In the genomic region with DNA sequence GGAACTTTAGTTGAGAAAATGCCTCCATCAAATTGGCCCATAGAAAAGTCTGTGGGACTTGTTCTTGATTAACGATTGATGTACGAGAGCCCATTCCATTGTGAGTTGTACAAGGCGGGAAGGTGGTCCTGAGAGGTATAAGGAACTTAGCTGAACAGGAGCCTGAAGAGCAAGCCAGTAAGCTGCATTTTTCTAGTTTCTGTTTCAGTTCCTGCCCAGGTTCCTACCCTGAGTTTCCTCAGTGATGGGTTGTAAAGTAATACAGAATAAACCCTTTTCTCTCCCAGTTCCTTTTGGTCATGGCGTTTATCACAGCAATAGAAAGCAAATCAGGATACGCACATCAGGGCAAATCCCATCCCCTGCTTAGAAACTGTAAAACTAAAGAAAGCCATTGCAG, we compare ENCODE assay signal across 25 mouse cellular contexts. TPM values are rescaled to one million over a fixed set of nuclear protein-coding genes. Genes with fewer than 3 reads are reported as not detected.
DNase-seq lines count a peak whose midpoint lies in the region; ATAC-seq lines count a peak whose summit lies in the region.
"Had no signal": no experiment of that assay in that cellular context is flagged by ENCODE, and none has a peak within 500 bp of the region (broad histone marks: within the 10 kb centered on the region; RNA-seq: fewer than 3 reads in every experiment).

No protein-coding gene starts in this region.

- H3K27me3 ChIP-seq in splenic B cell, adult 2 months (ENCODE audit: control insufficient read depth, insufficient read depth, low read length, poor library complexity, severe bottlenecking), result no peaks in the 10 kb centered on the region
- H3K27me3 ChIP-seq: forebrain, embryonic 15.5 days; hindbrain, embryonic 13.5 days; Patski had no signal

- peak; percentile 73 for DNase-seq in A20 (ENCODE audit: low read depth, low spot score)
- DNase-seq in B cell, adult 2 months, result peak; percentile 47 to 53
- peak; percentile 65 for DNase-seq in induced T-regulatory cell, adult 2 months (ENCODE audit: low read depth)
- peak; percentile 69 for DNase-seq in splenic B cell, adult 2 months (ENCODE audit: low read depth, low spot score)
- DNase-seq in layer of hippocampus, adult 18-20 months (ENCODE audit: low spot score in 2 of 2), result no peak
- DNase-seq: adrenal gland, postnatal 10 days; adrenal gland, postnatal 36 days; cerebellum, adult 18-20 months; cerebellum, adult 9-10 months; cerebellum, postnatal 14 days; gastrocnemius, postnatal 14 days; heart, adult 18-20 months; heart, postnatal 10 days; heart, postnatal 36 days had no signal

- H3K36me3 ChIP-seq in splenic B cell, adult 2 months (ENCODE audit: control insufficient read depth, insufficient read depth, low read length, poor library complexity, severe bottlenecking), result peaks cover under 1% of the 10 kb centered on the region; the same call in 1 of the 2 replicates
- H3K36me3 ChIP-seq: heart, embryonic 15.5 days had no signal

- no peak for ATAC-seq in erythroblast, adult 5-6 weeks (replicated peaks; ENCODE audit: low FRiP score, poor library complexity, severe bottlenecking)
- ATAC-seq: forebrain, embryonic 15.5 days; hindbrain, embryonic 16.5 days; inflammation-experienced regulatory T-cells, adult 6 months; intestine, embryonic 16.5 days; Patski had no signal

RNA-seq across cellular contexts. Expression of a gene that starts 1.7 kb away (rescaled TPM):
- not detected for total RNA-seq in layer of hippocampus, adult 18-20 months (2021)
- not detected in 2 replicates for total RNA-seq in erythroblast, adult 5-6 weeks (2015; ENCODE audit: low replicate concordance)
- not detected in 2 replicates for total RNA-seq in erythroblast, adult 5-6 weeks (2017; ENCODE audit: low replicate concordance)
- total RNA-seq: adrenal gland, adult 18-20 months; adrenal gland, postnatal 10 days; gastrocnemius, adult 18-20 months; gastrocnemius, postnatal 14 days; gastrocnemius, postnatal 4 days; heart, postnatal 10 days; heart, postnatal 36 days had no signal

RNA-seq across cellular contexts. Expression of a gene that starts 5.9 kb away (rescaled TPM):
- under 1 TPM; 0.22 to 0.30 TPM for total RNA-seq in layer of hippocampus, adult 18-20 months (2021)
- not detected in 2 replicates for total RNA-seq in erythroblast, adult 5-6 weeks (2015; ENCODE audit: low replicate concordance)
- 0.43 TPM in 1 of 2 replicates, not detected in the other for total RNA-seq in erythroblast, adult 5-6 weeks (2017; ENCODE audit: low replicate concordance)
- total RNA-seq: gastrocnemius, adult 18-20 months; gastrocnemius, postnatal 4 days; heart, postnatal 10 days had no signal

RNA-seq across cellular contexts. Expression of a gene that starts 10.5 kb away (rescaled TPM):
- total RNA-seq in layer of hippocampus, adult 18-20 months (2021), result 10 to 100 TPM; 77.0 to 97.3 TPM
- total RNA-seq in erythroblast, adult 5-6 weeks (2015; ENCODE audit: low replicate concordance), result 55.8 and 69.6 TPM in 2 replicates
- total RNA-seq in erythroblast, adult 5-6 weeks (2017; ENCODE audit: low replicate concordance), result 19.1 and 22.6 TPM in 2 replicates

RNA-seq across cellular contexts. Expression of a gene that starts 12.3 kb away (rescaled TPM):
- total RNA-seq in layer of hippocampus, adult 18-20 months (2021), result 100 to 1,000 TPM; 121 to 140 TPM
- 35.7 and 52.1 TPM in 2 replicates for total RNA-seq in erythroblast, adult 5-6 weeks (2015; ENCODE audit: low replicate concordance)
- 20.9 and 49.9 TPM in 2 replicates for total RNA-seq in erythroblast, adult 5-6 weeks (2017; ENCODE audit: low replicate concordance)

RNA-seq across cellular contexts. Expression of a gene that starts 15.5 kb away (rescaled TPM):
- 1 to 10 TPM; 1.6 to 2.5 TPM for total RNA-seq in layer of hippocampus, adult 18-20 months (2021)
- 22.9 and 36.6 TPM in 2 replicates for total RNA-seq in erythroblast, adult 5-6 weeks (2015; ENCODE audit: low replicate concordance)
- 7.7 and 8.3 TPM in 2 replicates for total RNA-seq in erythroblast, adult 5-6 weeks (2017; ENCODE audit: low replicate concordance)
- total RNA-seq: gastrocnemius, adult 18-20 months had no signal

Comparison
In these comparisons a context has a peak if more than half of its experiments do, and no peak if none do; other contexts are left out.
1. DNase-seq: peak in A20 (single experiment), B cell, adult 2 months (2 of 2), induced T-regulatory cell, adult 2 months (single experiment) and splenic B cell, adult 2 months (single experiment); none in layer of hippocampus, adult 18-20 months (0 of 2).